Mouse (Mus musculus): Measurements from ENCODE around the gene Pla2g5. TPM values are rescaled to one million over a fixed set of nuclear protein-coding genes. Genes with fewer than 3 reads are reported as not detected.
A peak's percentile ranks its signal among the peaks of the same experiment; 100 is the strongest.

Pla2g5 gene
- total RNA-seq, 2 experiments from 2014 or later, result 0.20 to 1.7 TPM

DNA sequence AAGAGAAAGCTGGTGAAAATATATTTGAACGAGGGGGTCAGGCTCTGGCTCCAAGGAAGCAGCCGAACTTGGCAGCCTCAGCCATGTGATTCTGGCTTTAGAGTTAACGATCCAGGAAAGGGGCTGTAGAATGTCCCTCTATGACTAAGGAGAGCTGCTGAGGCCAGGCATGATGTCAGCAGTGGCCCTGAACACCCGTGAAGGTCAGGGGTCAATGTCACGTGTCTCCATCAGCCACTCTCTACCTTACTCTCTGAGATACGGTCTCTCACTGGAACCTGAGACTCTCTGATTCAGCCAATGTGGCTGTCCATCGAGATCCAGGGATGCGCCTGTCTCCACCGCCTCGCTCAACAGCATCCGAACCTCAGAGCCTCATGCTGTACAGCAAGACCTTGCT lies 60.4 kb downstream of the Pla2g5 start:
- intact Hi-C loops (cut with DNase I), result no loop called here
- no peak for DNase-seq

DNA sequence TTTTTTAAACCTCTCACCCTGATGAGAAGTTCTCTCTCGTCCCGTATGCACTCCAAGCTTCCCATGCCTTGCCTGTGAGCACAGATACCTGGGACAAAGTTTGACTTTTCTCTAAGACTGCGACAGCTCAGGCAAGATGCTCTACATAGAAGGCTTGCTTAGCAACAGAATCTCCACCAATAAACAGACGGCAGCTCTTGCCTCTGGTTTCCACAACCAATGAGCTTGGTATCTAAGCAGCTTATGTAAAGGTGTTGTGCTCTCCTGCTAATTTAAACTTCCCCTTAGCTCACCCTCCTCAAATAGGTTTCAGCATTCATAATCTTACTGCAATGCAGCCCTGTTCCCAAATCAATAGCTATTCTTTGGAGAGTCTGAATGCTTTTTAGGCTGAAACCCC lies 61.7 kb downstream of the Pla2g5 start:
- no peak for DNase-seq
- intact Hi-C loops (cut with DNase I), result no loop called here

DNA sequence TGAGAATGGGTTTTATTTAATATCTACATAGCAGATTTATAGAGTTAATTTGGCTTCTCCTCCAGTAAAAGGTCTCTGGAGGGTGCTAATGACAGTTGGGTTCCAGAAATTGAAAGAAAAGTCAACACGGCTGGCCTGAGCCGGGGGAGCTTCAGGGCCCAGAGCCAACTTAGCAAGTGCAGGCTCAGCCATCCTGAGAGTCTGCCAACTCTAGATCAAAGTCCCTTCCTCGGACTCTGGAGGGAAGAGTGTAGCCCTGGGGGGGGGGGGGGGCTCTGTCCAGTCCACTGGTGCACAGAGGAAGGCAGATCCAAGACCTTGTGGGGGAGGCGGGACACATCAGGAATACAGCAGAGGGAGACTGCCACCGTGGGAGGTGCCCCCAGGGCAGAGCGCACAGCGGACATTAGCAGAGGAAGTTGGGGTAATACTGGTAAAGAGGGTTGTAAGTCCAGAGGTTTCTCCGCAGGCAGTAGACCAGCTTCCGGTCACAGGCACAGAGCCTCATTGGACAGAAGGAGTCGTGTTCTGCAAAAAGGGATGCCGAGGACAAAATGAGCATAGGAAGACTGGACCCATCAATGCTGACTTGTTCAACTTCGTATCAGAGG lies 63.0 kb downstream of the Pla2g5 start:
- DNase-seq, result no peak
- intact Hi-C loops (cut with DNase I), result no loop called here

DNA sequence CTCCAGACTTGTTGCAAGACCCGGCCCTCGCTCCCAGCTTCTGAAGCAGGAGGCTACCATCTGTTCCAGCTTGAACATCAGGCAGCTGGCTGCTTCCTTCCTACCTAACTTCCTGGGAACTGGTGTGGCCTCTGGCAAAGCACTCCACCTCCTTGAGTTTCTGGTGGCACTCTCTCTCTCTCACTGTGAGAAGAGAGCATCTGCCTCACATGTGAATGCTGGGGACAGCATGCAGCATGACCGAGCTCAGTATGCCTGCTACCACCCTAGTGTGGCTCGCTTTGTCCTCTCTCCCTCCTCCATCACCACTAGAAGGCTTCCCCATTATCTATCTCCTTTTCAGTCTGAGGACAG lies 66.1 kb downstream of the Pla2g5 start:
- intact Hi-C loops (cut with DNase I), result loop anchor here (5.0 kb wide), 1 partner anchor 90 kb away; no protein-coding TSS in a partner anchor
- no peak for DNase-seq

DNA sequence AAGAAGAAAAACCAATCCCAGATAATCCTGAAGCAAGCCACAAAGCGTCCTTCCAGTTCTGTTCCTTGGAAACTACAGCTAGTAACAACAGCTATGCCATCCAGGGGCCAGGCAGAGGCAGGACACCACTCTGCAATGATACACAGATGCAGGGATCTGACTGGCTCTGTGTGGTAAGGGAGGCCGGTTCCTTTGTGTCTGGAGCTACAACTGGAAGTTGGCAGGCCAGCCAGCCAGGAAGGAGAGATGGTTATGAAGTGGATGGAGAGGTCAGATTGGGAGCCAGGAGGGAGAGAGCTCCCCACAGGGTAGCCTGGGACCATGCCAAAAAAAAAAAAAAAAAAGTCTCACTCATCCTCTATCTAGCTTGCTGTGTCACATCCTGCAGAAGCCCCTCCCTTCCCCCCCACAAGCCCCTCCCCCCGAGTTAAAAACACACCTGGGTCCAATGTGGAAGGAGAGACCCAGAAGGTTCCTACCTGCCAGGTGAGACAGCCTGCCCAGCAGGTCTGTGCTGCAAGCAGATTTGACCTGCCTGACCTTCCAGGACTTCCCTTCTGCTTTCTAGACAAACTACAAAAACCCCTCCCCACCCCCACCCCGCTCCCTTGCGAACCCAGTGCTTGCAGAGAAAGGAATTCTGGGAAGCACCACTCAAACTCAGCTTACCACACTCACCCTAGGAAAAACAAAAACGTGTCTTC lies 66.6 kb downstream of the Pla2g5 start:
- no peak for DNase-seq
- intact Hi-C loops (cut with DNase I), result loop anchor here (5.0 kb wide), 1 partner anchor 89 kb away; no protein-coding TSS in a partner anchor

DNA sequence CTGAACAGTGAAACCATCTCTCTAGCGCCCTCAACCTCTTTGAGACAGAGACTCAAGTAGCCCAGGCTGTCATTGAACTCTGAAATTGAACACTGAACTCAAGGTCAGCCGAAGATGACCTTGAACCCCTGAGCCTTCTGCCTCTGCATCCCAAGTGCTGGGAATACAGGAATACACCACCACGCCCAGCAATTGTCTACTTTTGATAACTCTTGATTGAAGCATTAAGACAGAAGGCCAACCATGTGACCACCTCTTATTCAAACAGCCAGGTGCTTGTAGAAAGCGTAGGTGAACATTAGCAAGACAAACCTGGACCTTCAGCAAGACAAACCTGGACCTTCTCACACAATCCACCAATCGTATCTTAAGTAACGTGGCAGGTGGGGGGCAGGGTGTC lies 68.9 kb downstream of the Pla2g5 start:
- intact Hi-C loops (cut with DNase I), result no loop called here

DNA sequence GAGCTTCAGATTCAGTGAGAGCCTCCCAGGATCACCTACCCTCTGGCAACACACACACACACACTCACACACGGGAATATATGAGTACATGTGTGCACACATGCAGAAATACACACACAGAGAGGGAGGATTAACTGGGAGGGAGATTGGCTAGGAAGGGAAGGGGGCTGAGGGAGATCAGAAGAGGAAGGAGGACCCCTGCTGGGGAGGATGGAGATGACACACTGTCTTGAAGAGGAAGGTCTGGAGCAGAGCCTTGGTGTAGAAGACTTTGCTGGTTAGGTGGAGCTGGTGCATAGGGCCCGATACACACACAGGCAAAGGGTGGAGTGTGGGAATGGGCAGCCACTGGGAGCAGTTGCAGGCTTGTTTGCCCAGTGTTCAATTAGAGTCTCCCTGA lies 70.0 kb downstream of the Pla2g5 start:
- DNase-seq, result no peak

More for the DNA sequence above, 68.9 kb downstream of the Pla2g5 start:
- DNase-seq, result no peak

DNA sequence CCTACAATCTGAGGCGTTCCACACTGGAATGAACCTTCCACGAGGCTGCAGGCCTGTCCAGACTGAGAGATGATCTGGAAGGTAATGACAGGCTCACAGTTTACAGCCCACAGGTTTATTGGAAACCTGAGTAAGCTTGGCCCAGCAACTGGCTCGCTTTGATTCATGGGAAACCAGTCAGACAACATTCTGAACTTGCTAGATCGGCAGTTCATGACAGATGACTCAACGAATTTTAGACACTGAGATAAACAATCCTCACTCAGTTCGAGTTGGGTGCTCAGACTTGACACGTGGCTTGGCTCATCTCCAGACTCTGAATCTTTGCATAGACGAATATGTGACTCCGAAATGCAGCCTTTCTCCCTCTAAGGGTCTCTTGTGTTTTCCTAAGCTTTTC lies 70.7 kb downstream of the Pla2g5 start:
- intact Hi-C loops (cut with DNase I), result loop anchor here (2.0 kb wide), 1 partner anchor 44 kb away; no protein-coding TSS in a partner anchor
- no peak for DNase-seq

More for the DNA sequence above, 70.0 kb downstream of the Pla2g5 start:
- intact Hi-C loops (cut with DNase I), result loop anchor here (2.0 kb wide), 1 partner anchor 44 kb away; no protein-coding TSS in a partner anchor

DNA sequence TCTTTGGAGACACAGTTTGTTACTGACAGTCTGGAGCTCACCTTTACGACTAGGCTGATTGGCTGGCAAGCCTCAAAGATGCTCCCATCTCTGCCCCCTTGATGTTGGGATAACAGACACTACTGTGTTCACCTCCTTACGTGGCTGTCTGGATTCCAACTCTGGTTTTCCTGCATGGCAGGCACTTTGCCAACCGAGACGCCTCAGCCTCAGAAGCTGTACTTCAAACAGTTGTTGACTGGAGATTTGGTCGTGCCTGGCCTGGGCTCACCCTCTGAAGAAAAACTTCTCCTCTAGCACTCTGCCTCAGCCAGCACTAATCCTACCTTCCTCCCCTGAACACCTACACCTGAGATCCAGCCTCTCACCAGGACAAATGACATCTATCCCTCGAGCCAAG lies 71.8 kb downstream of the Pla2g5 start:
- no peak for DNase-seq
- intact Hi-C loops (cut with DNase I), result no loop called here

DNA sequence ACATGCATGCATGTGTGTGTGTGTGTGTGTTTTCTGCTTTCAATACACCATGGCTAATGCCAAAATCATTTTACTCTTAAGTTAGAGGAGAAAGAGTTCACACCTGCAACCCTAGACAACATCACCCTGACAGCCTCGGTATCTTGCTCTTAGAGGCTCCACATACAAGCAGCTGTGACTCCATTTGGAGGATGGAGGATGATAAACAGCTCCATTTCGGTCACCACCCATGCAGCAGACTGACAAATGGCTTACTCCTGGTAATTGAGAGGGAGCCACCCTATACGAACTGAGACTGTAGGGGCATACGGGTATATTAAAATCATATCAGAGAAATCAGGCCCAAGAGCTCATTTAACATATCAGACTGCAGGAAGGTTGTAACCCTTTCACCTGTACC lies 74.9 kb downstream of the Pla2g5 start:
- DNase-seq, result no peak
- intact Hi-C loops (cut with DNase I), result no loop called here

DNA sequence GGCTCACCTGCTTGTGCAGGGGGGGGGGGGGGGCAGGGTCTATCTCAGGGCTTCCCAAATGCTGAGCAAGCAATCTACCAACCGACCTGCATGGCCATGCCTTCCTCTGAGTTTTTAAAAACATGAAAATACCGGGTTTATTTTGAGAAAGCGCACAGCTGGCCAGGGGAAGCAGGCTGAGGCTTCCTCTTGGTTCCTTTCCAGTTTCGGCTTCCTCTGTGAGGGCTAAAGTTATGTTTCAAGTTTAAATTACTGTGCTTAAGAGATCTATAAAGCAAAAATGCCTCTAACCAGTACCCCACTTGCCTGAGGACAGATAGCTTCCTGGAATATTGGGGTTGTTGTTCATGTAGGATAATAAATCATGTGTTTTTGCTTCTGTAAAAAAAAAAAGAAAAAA lies 77.1 kb downstream of the Pla2g5 start:
- intact Hi-C loops (cut with DNase I), result no loop called here
- DNase-seq, result no peak

DNA sequence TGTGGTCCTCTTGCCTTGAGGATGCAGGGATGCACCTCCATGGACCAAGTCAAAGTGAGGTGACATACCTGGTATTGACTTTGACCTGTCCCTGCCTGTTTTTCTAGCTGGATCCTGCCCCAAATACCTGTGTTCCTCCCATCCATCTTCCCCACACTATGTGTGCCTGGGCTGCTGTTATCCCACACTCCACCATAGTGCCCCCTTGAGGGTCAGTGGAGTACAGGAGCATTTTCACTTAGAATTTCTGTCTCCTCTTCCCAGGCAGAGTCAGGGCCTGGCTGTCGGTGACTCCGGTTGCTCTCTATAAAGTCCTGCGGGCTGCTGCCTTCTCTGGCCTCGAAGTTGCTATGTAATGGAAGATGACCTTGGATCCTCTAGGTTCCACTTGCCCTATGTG lies 77.6 kb downstream of the Pla2g5 start:
- intact Hi-C loops (cut with DNase I), result no loop called here
- no peak for DNase-seq

DNA sequence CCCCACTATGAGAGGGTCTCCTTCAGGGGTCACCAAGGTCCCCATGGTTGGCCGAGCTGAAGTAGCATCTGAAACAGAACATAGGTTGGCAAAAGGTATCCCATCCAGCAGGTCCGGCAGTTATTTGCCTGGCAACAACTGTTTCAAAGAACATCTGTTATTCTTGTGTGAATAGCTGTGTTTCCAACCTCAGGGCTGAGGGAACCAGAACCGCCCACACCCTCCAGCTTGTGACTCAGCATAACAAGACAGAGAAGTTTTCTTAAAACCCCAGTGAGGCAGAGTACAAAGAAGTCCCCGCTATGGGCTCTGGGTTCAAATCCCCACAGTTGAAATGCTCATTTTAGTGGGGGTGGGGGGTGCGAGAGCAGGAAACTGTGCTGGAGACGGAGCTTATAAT lies 81.2 kb downstream of the Pla2g5 start:
- peak in 1 of 2 experiments; percentile 33 for DNase-seq
- intact Hi-C loops (cut with DNase I), result no loop called here

DNA sequence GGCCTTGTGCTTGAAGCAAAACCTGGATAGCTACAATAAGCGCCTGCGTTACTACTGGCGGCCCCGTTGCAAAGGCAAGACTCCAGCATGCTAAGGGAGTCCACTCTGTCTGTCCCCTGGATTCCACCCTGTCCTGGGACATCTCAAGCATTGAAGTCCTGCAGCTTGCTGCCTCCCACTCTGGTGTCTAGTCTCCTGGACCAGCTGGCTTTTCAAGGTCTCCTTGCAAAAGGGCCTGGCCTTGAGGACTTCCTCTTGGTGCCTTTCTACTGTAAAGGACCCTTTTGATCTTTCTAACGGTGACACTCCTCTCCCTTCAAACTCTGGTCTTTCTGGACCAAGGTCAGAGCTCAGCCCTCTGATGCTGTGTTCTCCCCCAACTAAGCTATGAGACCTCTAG lies 83.0 kb downstream of the Pla2g5 start:
- intact Hi-C loops (cut with DNase I), result no loop called here
- no peak for DNase-seq

DNA sequence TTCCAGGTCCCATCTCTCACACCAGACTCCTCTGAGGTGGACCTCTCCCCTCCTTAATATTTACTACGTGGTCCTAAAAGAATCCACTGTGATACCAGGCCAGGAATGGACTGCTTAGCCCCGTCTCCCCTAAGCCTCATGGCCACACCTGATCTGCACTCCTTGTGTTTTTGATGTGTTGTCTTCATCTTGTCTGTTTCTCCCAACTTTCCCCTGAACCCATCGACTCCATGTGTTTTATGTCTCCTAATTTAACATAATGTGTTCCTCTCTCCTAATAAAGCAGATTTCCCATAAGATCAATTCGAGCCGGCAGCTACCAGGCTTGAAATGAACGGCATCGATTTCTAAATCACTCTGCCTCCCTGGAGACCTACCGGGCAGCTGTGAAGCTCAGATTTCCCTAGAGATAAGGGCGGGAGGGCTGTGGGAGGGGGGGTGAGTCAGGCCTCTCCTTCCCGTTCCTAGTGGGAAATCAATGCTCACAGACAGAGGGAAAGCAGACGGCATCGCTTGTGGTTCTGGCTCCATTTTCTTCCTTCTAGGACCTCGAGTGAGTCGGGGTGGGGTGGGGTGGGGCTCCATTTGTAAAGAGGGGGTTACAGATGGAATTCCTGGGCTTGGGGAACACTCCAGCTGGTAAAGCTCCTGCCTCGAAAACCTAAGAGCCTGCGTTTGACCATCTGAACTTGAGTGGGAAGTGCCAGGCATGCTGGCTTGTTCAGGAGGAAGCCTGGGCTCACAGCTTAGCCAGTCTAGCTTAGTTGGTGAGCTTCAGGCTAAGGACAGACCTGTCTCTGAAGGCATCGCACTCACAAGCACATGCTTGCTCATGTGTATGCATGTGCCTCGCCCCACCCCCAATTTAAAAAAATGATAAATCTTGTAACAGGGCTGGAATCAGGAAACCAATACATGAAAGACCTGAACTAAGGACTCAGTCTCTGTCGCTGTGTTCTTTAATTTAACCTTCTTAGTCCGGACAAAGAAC lies 85.6 kb downstream of the Pla2g5 start:
- no peak for DNase-seq
- intact Hi-C loops (cut with DNase I), result no loop called here

DNA sequence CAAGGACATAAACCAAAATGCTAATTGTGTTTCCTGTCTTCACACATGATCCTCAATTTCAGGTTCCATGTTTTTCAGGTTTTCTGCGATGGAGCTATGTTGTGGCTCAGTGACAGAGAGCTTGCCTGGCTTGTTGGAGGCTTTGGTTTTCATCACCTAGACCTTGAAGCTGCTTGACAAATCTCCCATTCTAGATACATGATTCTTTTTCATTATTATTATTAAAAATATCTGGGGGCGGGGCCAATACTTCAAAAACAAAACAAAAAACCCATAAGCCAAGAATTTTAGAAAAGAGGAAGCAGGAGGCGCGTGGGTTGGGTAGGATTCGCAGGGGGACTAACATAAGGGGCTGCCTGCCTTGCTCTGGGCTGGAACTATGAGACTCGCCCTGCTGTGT lies 87.8 kb downstream of the Pla2g5 start, which contains the start of gene Pla2g2d:
Gene Pla2g2d, plus strand, starts transcription at position 301 of the 400 bp plus-strand sequence.
- no peak for DNase-seq
- intact Hi-C loops (cut with DNase I), result no loop called here

DNA sequence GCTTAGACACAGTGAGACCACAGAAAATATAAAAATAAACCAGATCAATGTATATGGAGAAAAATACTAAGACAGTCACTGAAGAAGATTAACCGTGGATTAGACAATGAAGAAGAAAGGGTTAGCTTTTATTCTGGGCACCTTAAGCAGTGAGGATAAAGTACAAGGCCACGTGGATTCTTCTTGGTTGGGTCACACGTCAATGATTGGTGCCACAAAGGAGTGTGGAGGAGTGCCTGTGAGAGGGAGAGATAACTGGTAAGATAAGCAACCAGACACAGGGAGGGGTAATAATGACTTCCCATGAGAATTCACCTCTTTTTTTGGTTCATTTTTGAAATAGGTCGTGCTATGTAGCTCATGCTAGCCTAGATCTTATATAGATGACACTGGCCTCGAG lies 90.9 kb downstream of the Pla2g5 start:
- no peak for DNase-seq
- intact Hi-C loops (cut with DNase I), result no loop called here

DNA sequence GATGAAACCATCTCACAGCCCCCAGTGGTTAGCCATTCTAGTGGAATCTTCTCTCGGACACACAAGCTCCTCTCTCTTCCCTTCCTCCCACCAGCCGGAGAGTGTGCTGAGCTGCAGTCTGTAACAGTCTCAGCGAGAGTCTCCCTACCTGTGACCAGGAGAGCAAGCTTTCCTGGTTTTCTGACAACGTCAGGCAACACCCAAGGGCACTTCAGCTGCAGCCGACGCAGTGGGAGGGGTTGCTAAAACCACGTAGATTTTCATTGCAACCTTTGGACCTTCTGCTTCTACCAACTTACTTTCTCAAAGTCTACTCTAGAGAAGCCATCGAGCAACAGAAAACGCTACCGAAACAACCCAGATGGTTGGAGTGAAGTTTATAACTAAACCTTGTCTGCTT lies 91.3 kb downstream of the Pla2g5 start:
- intact Hi-C loops (cut with DNase I), result no loop called here
- no peak for DNase-seq

DNA sequence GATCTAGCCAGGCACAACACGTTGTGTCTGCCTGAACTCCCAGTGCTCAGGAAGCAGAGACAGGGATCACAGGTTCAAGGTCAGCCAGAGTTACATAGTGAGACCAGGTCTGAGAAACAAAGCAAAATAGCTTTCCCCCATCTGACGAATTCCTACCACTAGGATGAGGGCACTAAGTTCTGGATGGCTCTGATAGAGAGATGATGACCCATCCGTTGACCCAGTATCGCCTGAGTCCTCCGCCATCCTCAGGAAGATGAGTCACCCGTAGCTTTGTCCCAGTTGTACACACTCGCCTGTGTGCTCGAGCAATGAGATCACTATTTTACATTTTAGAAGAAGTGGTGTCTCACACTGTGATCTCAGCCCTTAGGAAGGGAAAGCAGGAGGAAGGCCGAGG lies 101.0 kb downstream of the Pla2g5 start:
- no peak for DNase-seq
- intact Hi-C loops (cut with DNase I), result no loop called here

DNA sequence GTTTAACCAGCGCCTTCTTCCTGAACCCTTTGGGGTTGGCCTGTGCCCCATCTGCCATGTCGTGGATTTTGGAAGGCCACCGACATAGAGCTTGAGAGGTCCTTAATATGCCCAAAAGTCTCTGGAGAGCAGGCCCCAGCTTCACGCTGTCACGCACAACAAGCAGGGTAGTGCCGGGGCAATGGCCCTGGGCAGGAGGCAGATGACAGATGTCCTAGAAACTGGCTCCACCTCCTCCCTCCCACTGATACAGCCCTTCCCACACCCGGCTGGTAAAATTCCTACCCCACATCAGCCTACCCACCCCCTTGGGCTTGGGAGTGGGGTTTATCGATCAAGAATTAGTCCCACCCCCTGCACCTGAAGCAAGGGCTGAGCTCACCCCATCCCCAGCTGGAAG lies 105.9 kb downstream of the Pla2g5 start, which contains the start of gene Pla2g2f:
Gene Pla2g2f, minus strand, starts transcription at position 211 of the 400 bp plus-strand sequence.
- intact Hi-C loops (cut with DNase I), result no loop called here
- DNase-seq, result no peak

DNA sequence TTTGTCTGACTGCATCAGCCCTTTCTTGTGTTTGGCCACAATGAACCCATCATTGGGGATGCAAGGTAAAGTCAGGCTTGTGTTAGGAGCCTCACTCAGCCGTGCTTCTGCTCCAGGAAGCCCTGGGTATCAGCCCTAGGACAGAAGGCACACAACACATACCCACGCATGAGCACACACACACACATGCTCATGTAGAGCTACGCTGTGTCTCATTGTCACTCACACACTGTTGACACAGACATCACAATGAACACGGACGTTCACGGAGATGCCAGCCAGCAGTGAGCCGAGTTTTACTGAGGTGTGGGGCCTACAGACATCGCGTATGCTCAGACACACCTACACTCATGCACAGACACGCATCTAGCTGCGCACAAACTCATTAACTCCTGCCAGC lies 107.3 kb downstream of the Pla2g5 start:
- intact Hi-C loops (cut with DNase I), result no loop called here
- DNase-seq, result no peak
